Mouse (Mus musculus): ENCODE measurements around the gene Dhx58. TPM values are rescaled to one million over a fixed set of nuclear protein-coding genes. Genes with fewer than 3 reads are reported as not detected.

Gene Dhx58
- polyA plus RNA-seq, 1 experiment, result 32.0 TPM

GRCm38 (mm10) chr11:100735134-100735865, 31.2 kb upstream of the Dhx58 start:
- Histone ChIP-seq H3K4me3 (ENCODE audit: control insufficient read depth, low read depth, low read length) (no peak overlapping the region), H3K36me3 (ENCODE audit: control insufficient read depth, insufficient read depth, low read length) (no peaks in the 10 kb centered on the region; the same call in 1 of the 2 replicates), H3K27me3 (ENCODE audit: control insufficient read depth, insufficient read depth, low read length) (no peaks in the 10 kb centered on the region), H3K4me1 (ENCODE audit: control insufficient read depth, insufficient read depth, low read length) (peaks cover 16% of the 10 kb centered on the region), H3K27ac (ENCODE audit: control insufficient read depth, insufficient read depth, low read depth, low read length) (no peak overlapping the region)
- TF ChIP-seq CTCF (IDR thresholded peaks at IDR 0.05; ENCODE audit: control insufficient read depth, insufficient read depth, insufficient replicate concordance, low read depth, low read length), result no peak
- no peak for TF ChIP-seq POLR2A (IDR thresholded peaks at IDR 0.05; ENCODE audit: control insufficient read depth, low read depth, low read length)

- Histone ChIP-seq H3K4me1 (ENCODE audit: control insufficient read depth, insufficient read depth, low read length) (peaks cover 2% of the 10 kb centered on the region; the same call in 1 of the 2 replicates), H3K27ac (ENCODE audit: control insufficient read depth, insufficient read depth, low read depth, low read length) (no peak overlapping the region), H3K36me3 (ENCODE audit: control insufficient read depth, insufficient read depth, low read length) (no peaks in the 10 kb centered on the region; the same call in 1 of the 2 replicates), H3K27me3 (ENCODE audit: control insufficient read depth, insufficient read depth, low read length) (no peaks in the 10 kb centered on the region), H3K4me3 (ENCODE audit: control insufficient read depth, low read depth, low read length) (no peak overlapping the region)
- TF ChIP-seq CTCF (IDR thresholded peaks at IDR 0.05; ENCODE audit: control insufficient read depth, insufficient read depth, insufficient replicate concordance, low read depth, low read length), result no peak
- no peak for TF ChIP-seq POLR2A (IDR thresholded peaks at IDR 0.05; ENCODE audit: control insufficient read depth, low read depth, low read length)
Measured at GRCm38 (mm10) chr11:100730477-100731205, 26.6 kb upstream of the Dhx58 start.

GRCm38 (mm10) chr11:100729976-100730375, 25.9 kb upstream of the Dhx58 start:
- Histone ChIP-seq H3K4me3 (ENCODE audit: control insufficient read depth, low read depth, low read length) (no peak overlapping the region), H3K4me1 (ENCODE audit: control insufficient read depth, insufficient read depth, low read length) (peaks cover 2% of the 10 kb centered on the region; the same call in 1 of the 2 replicates), H3K27ac (ENCODE audit: control insufficient read depth, insufficient read depth, low read depth, low read length) (no peak overlapping the region), H3K36me3 (ENCODE audit: control insufficient read depth, insufficient read depth, low read length) (no peaks in the 10 kb centered on the region; the same call in 1 of the 2 replicates), H3K27me3 (ENCODE audit: control insufficient read depth, insufficient read depth, low read length) (no peaks in the 10 kb centered on the region)
- TF ChIP-seq POLR2A (IDR thresholded peaks at IDR 0.05; ENCODE audit: control insufficient read depth, low read depth, low read length) (no peak), CTCF (IDR thresholded peaks at IDR 0.05; ENCODE audit: control insufficient read depth, insufficient read depth, insufficient replicate concordance, low read depth, low read length) (no peak)

- TF ChIP-seq CTCF (IDR thresholded peaks at IDR 0.05; ENCODE audit: control insufficient read depth, insufficient read depth, insufficient replicate concordance, low read depth, low read length) (no peak), POLR2A (IDR thresholded peaks at IDR 0.05; ENCODE audit: control insufficient read depth, low read depth, low read length) (no peak)
- H3K4me3 ChIP-seq (ENCODE audit: control insufficient read depth, low read depth, low read length), result no peak overlapping the region
- no peaks in the 10 kb centered on the region for H3K27me3 ChIP-seq (ENCODE audit: control insufficient read depth, insufficient read depth, low read length)
- 0 out of 2 replicates have a peak, but pooled peaks cover 2% of the 10 kb centered on the region for H3K4me1 ChIP-seq (ENCODE audit: control insufficient read depth, insufficient read depth, low read length)
- H3K36me3 ChIP-seq (ENCODE audit: control insufficient read depth, insufficient read depth, low read length), result no peaks in the 10 kb centered on the region; the same call in 1 of the 2 replicates
- no peak overlapping the region for H3K27ac ChIP-seq (ENCODE audit: control insufficient read depth, insufficient read depth, low read depth, low read length)
Measured at GRCm38 (mm10) chr11:100728601-100729000, 24.5 kb upstream of the Dhx58 start.

GRCm38 (mm10) chr11:100727201-100727600, 23.1 kb upstream of the Dhx58 start:
- no peak overlapping the region for H3K27ac ChIP-seq (ENCODE audit: control insufficient read depth, insufficient read depth, low read depth, low read length)
- 0 out of 2 replicates have a peak, but pooled peaks cover 2% of the 10 kb centered on the region for H3K4me1 ChIP-seq (ENCODE audit: control insufficient read depth, insufficient read depth, low read length)
- H3K4me3 ChIP-seq (ENCODE audit: control insufficient read depth, low read depth, low read length), result no peak overlapping the region
- H3K36me3 ChIP-seq (ENCODE audit: control insufficient read depth, insufficient read depth, low read length), result no peaks in the 10 kb centered on the region
- H3K27me3 ChIP-seq (ENCODE audit: control insufficient read depth, insufficient read depth, low read length), result no peaks in the 10 kb centered on the region
- TF ChIP-seq POLR2A (IDR thresholded peaks at IDR 0.05; ENCODE audit: control insufficient read depth, low read depth, low read length) (no peak), CTCF (IDR thresholded peaks at IDR 0.05; ENCODE audit: control insufficient read depth, insufficient read depth, insufficient replicate concordance, low read depth, low read length) (no peak)

- H3K4me1 ChIP-seq (ENCODE audit: control insufficient read depth, insufficient read depth, low read length), result peaks cover 4% of the 10 kb centered on the region; the same call in 1 of the 2 replicates
- no peak overlapping the region for H3K4me3 ChIP-seq (ENCODE audit: control insufficient read depth, low read depth, low read length)
- TF ChIP-seq CTCF (IDR thresholded peaks at IDR 0.05; ENCODE audit: control insufficient read depth, insufficient read depth, insufficient replicate concordance, low read depth, low read length) (no peak), POLR2A (IDR thresholded peaks at IDR 0.05; ENCODE audit: control insufficient read depth, low read depth, low read length) (no peak)
- H3K27me3 ChIP-seq (ENCODE audit: control insufficient read depth, insufficient read depth, low read length), result no peaks in the 10 kb centered on the region
- H3K36me3 ChIP-seq (ENCODE audit: control insufficient read depth, insufficient read depth, low read length), result no peaks in the 10 kb centered on the region
- H3K27ac ChIP-seq (ENCODE audit: control insufficient read depth, insufficient read depth, low read depth, low read length), result peak overlapping the region; percentile 52
Measured at GRCm38 (mm10) chr11:100724919-100725512, 20.9 kb upstream of the Dhx58 start.

All from testis, adult 2 months (tissue).